Mouse (Mus musculus): ENCODE results near the gene Abhd14b. TPM values are rescaled to one million over a fixed set of nuclear protein-coding genes. Genes with fewer than 3 reads are reported as not detected.

Abhd14b gene
- polyA plus RNA-seq, 1 experiment from 2014 or later, result 5.1 TPM

- 86% methylated on average over 6 of the region's 6 CpGs for WGBS
- Histone ChIP-seq H3K4me1 (replicated peaks) (no peaks in the 10 kb centered on the region), H3K4me3 (no peak within 1 kb of the TSS), H3K27me3 (replicated peaks) (peaks cover 15% of the 10 kb centered on the region), H3K9ac (no peak within 1 kb of the TSS), H3K27ac (ENCODE audit: poor library complexity, severe bottlenecking) (no peak within 1 kb of the TSS), H3K9me3 (replicated peaks) (no peaks in the 10 kb centered on the region), H3K4me2 (no peak within 1 kb of the TSS), H3K36me3 (no peaks in the 10 kb centered on the region)
- ATAC-seq (ENCODE audit: insufficient number of reproducible peaks, low FRiP score), result no peak
Observed at GRCm38 (mm10) chr9:106499667-106500066, 52.4 kb downstream of the Abhd14b start, which contains the start of gene Iqcf1. Gene Iqcf1 (plus strand): TSS chr9:106499967.

GRCm38 (mm10) chr9:106501846-106502245 is 54.6 kb downstream of the Abhd14b start:
- ATAC-seq (ENCODE audit: insufficient number of reproducible peaks, low FRiP score), result no peak
- Histone ChIP-seq H3K4me3 (no peak overlapping the region), H3K4me1 (replicated peaks) (no peaks in the 10 kb centered on the region), H3K9ac (no peak overlapping the region), H3K27ac (ENCODE audit: poor library complexity, severe bottlenecking) (no peak overlapping the region), H3K4me2 (no peak overlapping the region), H3K9me3 (replicated peaks) (no peaks in the 10 kb centered on the region), H3K36me3 (no peaks in the 10 kb centered on the region), H3K27me3 (replicated peaks) (peaks cover 15% of the 10 kb centered on the region)
- 80% methylated on average over 22 of the region's 22 CpGs for WGBS

Other genes starting within 250 kb of the Abhd14b start
- gene Ppm1m, start 247.7 kb upstream of the Abhd14b start, polyA plus RNA-seq (2016; fragmentation: Nextera tagmentation; extraction: Ambion mirVana), result 30.7 and 34.1 TPM in 2 replicates
- 52.9 and 53.9 TPM in 2 replicates for gene Twf2, start 244.4 kb upstream of the Abhd14b start, polyA plus RNA-seq (2016; fragmentation: Nextera tagmentation; extraction: Ambion mirVana)
- gene Tlr9, start 224.9 kb upstream of the Abhd14b start, polyA plus RNA-seq (2016; fragmentation: Nextera tagmentation; extraction: Ambion mirVana), result not detected in 2 replicates
- gene Alas1, start 198.8 kb upstream of the Abhd14b start, polyA plus RNA-seq (2016; fragmentation: Nextera tagmentation; extraction: Ambion mirVana), result 129 and 133 TPM in 2 replicates
- gene Poc1a, start 166.4 kb upstream of the Abhd14b start, polyA plus RNA-seq (2016; fragmentation: Nextera tagmentation; extraction: Ambion mirVana), result 27.8 and 30.0 TPM in 2 replicates
- 16.9 and 20.1 TPM in 2 replicates for gene Dusp7, start 78.8 kb upstream of the Abhd14b start, polyA plus RNA-seq (2016; fragmentation: Nextera tagmentation; extraction: Ambion mirVana)
- gene Rpl29, start 18.0 kb upstream of the Abhd14b start, polyA plus RNA-seq (2016; fragmentation: Nextera tagmentation; extraction: Ambion mirVana), result 608 and 648 TPM in 2 replicates
- gene Acy1, start 9.1 kb upstream of the Abhd14b start, polyA plus RNA-seq (2016; fragmentation: Nextera tagmentation; extraction: Ambion mirVana), result 26.9 and 27.1 TPM in 2 replicates
- 39.7 and 44.4 TPM in 2 replicates for gene Abhd14a, start 219 bp downstream of the Abhd14b start, polyA plus RNA-seq (2016; fragmentation: Nextera tagmentation; extraction: Ambion mirVana)
- gene Pcbp4, start 5.8 kb downstream of the Abhd14b start, polyA plus RNA-seq (2016; fragmentation: Nextera tagmentation; extraction: Ambion mirVana), result 96.9 and 109 TPM in 2 replicates
- gene Gpr62, start 18.5 kb downstream of the Abhd14b start, polyA plus RNA-seq (2016; fragmentation: Nextera tagmentation; extraction: Ambion mirVana), result 0.41 and 0.46 TPM in 2 replicates
- 32.5 and 34.5 TPM in 2 replicates for gene Rrp9, start 28.5 kb downstream of the Abhd14b start, polyA plus RNA-seq (2016; fragmentation: Nextera tagmentation; extraction: Ambion mirVana)
- gene Parp3, start 29.5 kb downstream of the Abhd14b start, polyA plus RNA-seq (2016; fragmentation: Nextera tagmentation; extraction: Ambion mirVana), result 1.0 and 1.6 TPM in 2 replicates
- not detected in 2 replicates for gene Iqcf1, start 52.5 kb downstream of the Abhd14b start, polyA plus RNA-seq (2016; fragmentation: Nextera tagmentation; extraction: Ambion mirVana)
- not detected in 2 replicates for gene Iqcf5, start 67.1 kb downstream of the Abhd14b start, polyA plus RNA-seq (2016; fragmentation: Nextera tagmentation; extraction: Ambion mirVana)
- not detected in 2 replicates for gene Iqcf3, start 114.2 kb downstream of the Abhd14b start, polyA plus RNA-seq (2016; fragmentation: Nextera tagmentation; extraction: Ambion mirVana)
- gene Iqcf4, start 123.5 kb downstream of the Abhd14b start, polyA plus RNA-seq (2016; fragmentation: Nextera tagmentation; extraction: Ambion mirVana), result not detected in 2 replicates
- gene Iqcf6, start 179.1 kb downstream of the Abhd14b start, polyA plus RNA-seq (2016; fragmentation: Nextera tagmentation; extraction: Ambion mirVana), result not detected in 2 replicates
- not detected in 2 replicates for gene Grm2, start 208.6 kb downstream of the Abhd14b start, polyA plus RNA-seq (2016; fragmentation: Nextera tagmentation; extraction: Ambion mirVana)
- gene Tex264, start 238.5 kb downstream of the Abhd14b start, polyA plus RNA-seq (2016; fragmentation: Nextera tagmentation; extraction: Ambion mirVana), result 37.3 and 39.4 TPM in 2 replicates

Measured in heart, embryonic 12.5 days (tissue).